Mouse (Mus musculus) heart, postnatal 0 days (tissue): ENCODE results near the gene 1110008L16Rik. TPM values are rescaled to one million over a fixed set of nuclear protein-coding genes. Genes with fewer than 3 reads are reported as not detected.

Source experiments
- ATAC-seq: fragments of 200-750 bp; cut with Nextera tagmentation; 2 replicates; pipeline ENCODE4 v1.8.0; 2017; ENCODE audit warnings: low read depth, moderate number of reproducible peaks, moderate library complexity; ENCODE audit not compliant: insufficient read depth
- DNase-seq: peaks from one replicate; pipeline ENCODE4 v3.0.0-alpha.2; 2016; ENCODE audit warnings: low spot score
- H3K27ac ChIP-seq: fragments of 300-500 bp; sonication (generic); 2 replicates; pipeline ENCODE4 v1.5.1; 2014; ENCODE audit warnings: low read depth, mild to moderate bottlenecking
- H3K27me3 ChIP-seq: fragments of 300-500 bp; sonication (generic); 2 replicates; pipeline ENCODE4 v1.6.1; 2014; ENCODE audit warnings: low read length, mixed read lengths; ENCODE audit not compliant: control insufficient read depth, insufficient read depth
- H3K36me3 ChIP-seq: fragments of 300-500 bp; sonication (generic); replicated peaks from 2 replicates; pipeline ENCODE4 v1.6.1; 2014; ENCODE audit warnings: low read length, mixed read lengths; ENCODE audit not compliant: control insufficient read depth, insufficient read depth
- H3K4me1 ChIP-seq: fragments of 300-500 bp; sonication (generic); 2 replicates; pipeline ENCODE4 v1.6.1; 2014; ENCODE audit warnings: antibody characterized with exemption; ENCODE audit not compliant: control insufficient read depth, insufficient read depth
- H3K4me2 ChIP-seq: fragments of 300-500 bp; sonication (generic); 2 replicates; pipeline ENCODE4 v1.6.1; 2014; ENCODE audit warnings: low read depth, mild to moderate bottlenecking, low read length, moderate library complexity
- H3K4me3 ChIP-seq: fragments of 300-500 bp; sonication (generic); 2 replicates; pipeline ENCODE4 v1.5.1; 2014; ENCODE audit warnings: low read depth, low read length
- H3K9ac ChIP-seq: fragments of 300-500 bp; sonication (generic); replicated peaks from 2 replicates; pipeline ENCODE4 v1.6.1; 2014; ENCODE audit warnings: low read depth, low read length, mixed read lengths
- H3K9me3 ChIP-seq: fragments of 300-500 bp; sonication (generic); replicated peaks from 2 replicates; pipeline ENCODE4 v1.6.1; 2016; ENCODE audit warnings: low read length; ENCODE audit not compliant: control insufficient read depth
- CTCF ChIP-seq: IDR thresholded peaks from 2 replicates; pipeline ENCODE4 v1.5.1; 2016; ENCODE audit warnings: antibody characterized with exemption, control low read depth, low read depth
- EP300 ChIP-seq: IDR thresholded peaks from 2 replicates; pipeline ENCODE4 v1.6.1; 2016; ENCODE audit warnings: antibody characterized with exemption, low read depth
- WGBS: fragments of 180-500 bp; shearing (Covaris S2); extraction: QIAGEN DNeasy Blood & Tissue Kit; methylation state at CpG from one replicate; pipeline ENCODE4 v1.1.7; 2014; 5-methylcytosine and 5-hydroxymethylcytosine counted together
- polyA plus RNA-seq: library from polyadenylated mRNA; unstranded; fragments of >200 nt; fragmentation: Nextera tagmentation; extraction: Ambion mirVana; gene quantifications from 2 replicates; pipeline ENCODE4 v1.2.1, GENCODE M21; 2015
- total RNA-seq: library from RNA; depleted of rRNA; stranded (reverse); fragments of >200 nt; gene quantifications from 2 replicates; pipeline ENCODE4 v1.2.3, GENCODE M21; 2014; ENCODE audit warnings: low replicate concordance

1110008L16Rik gene
- total and polyA plus RNA-seq, 2 experiments from 2014 or later = 6.0 to 7.3 TPM

GRCm38 (mm10) chr12:55365083-55365482 is 65.7 kb downstream of the 1110008L16Rik start:
- Histone ChIP-seq H3K27me3 (no peaks in the 10 kb centered on the region), H3K4me3 (no peak overlapping the region), H3K36me3 (no peaks in the 10 kb centered on the region), H3K4me2 (no peak overlapping the region), H3K9ac (no peak overlapping the region), H3K9me3 (no peaks in the 10 kb centered on the region), H3K4me1 (no peaks in the 10 kb centered on the region), H3K27ac (no peak overlapping the region)
- TF ChIP-seq CTCF = no peak
- no peak for TF ChIP-seq EP300
- DNase-seq = no peak
- WGBS = 37% methylated on average over 2 of the region's 2 CpGs
- ATAC-seq = no peak

- no peaks in the 10 kb centered on the region for H3K27me3 ChIP-seq
- TF ChIP-seq EP300 (no peak), CTCF (peak; percentile 37)
- H3K36me3 ChIP-seq = 0 out of 2 replicates have a peak, but pooled peaks cover 5% of the 10 kb centered on the region
- no peak overlapping the region for H3K9ac ChIP-seq
- H3K4me2 ChIP-seq = no peak overlapping the region
- 72% methylated on average over 3 of the region's 3 CpGs for WGBS
- DNase-seq (no peak), ATAC-seq (no peak)
- H3K4me1 ChIP-seq = no peaks in the 10 kb centered on the region
- no peaks in the 10 kb centered on the region for H3K9me3 ChIP-seq
- H3K27ac ChIP-seq = no peak overlapping the region
- H3K4me3 ChIP-seq = no peak overlapping the region
Observed at GRCm38 (mm10) chr12:55372424-55373055, 73.2 kb downstream of the 1110008L16Rik start.

- Histone ChIP-seq H3K27me3 (no peaks in the 10 kb centered on the region), H3K9me3 (no peaks in the 10 kb centered on the region), H3K4me3 (no peak overlapping the region), H3K4me1 (no peaks in the 10 kb centered on the region), H3K36me3 (0 out of 2 replicates have a peak, but pooled peaks cover 8% of the 10 kb centered on the region), H3K27ac (no peak overlapping the region), H3K4me2 (no peak overlapping the region), H3K9ac (no peak overlapping the region)
- 85% methylated on average over 16 of the region's 16 CpGs for WGBS
- ATAC-seq = no peak
- DNase-seq = no peak
- TF ChIP-seq EP300 (no peak), CTCF (no peak)
Observed at GRCm38 (mm10) chr12:55376956-55377609, 77.7 kb downstream of the 1110008L16Rik start.

GRCm38 (mm10) chr12:55377610-55377980 is 78.2 kb downstream of the 1110008L16Rik start:
- Histone ChIP-seq H3K4me3 (no peak overlapping the region), H3K4me2 (no peak overlapping the region), H3K4me1 (no peaks in the 10 kb centered on the region), H3K36me3 (0 out of 2 replicates have a peak, but pooled peaks cover 12% of the 10 kb centered on the region), H3K9ac (no peak overlapping the region), H3K9me3 (no peaks in the 10 kb centered on the region), H3K27ac (no peak overlapping the region), H3K27me3 (no peaks in the 10 kb centered on the region)
- WGBS = 65% methylated on average over 6 of the region's 6 CpGs
- DNase-seq (no peak), ATAC-seq (no peak)
- TF ChIP-seq CTCF = no peak

- Histone ChIP-seq H3K4me3 (no peak within 1 kb of the TSS), H3K4me1 (no peaks in the 10 kb centered on the region; the same call in 1 of the 2 replicates), H3K27me3 (no peaks in the 10 kb centered on the region), H3K9ac (no peak within 1 kb of the TSS), H3K27ac (no peak within 1 kb of the TSS), H3K9me3 (no peaks in the 10 kb centered on the region), H3K4me2 (no peak within 1 kb of the TSS), H3K36me3 (0 out of 2 replicates have a peak, but pooled peaks cover 8% of the 10 kb centered on the region)
- DNase-seq (no peak), ATAC-seq (peak; percentile 57; the same call in 1 of the 2 replicates)
- WGBS = 53% methylated on average over 10 of the region's 10 CpGs
- TF ChIP-seq EP300 (no peak), CTCF (no peak)
Observed at GRCm38 (mm10) chr12:55384023-55384749, 84.8 kb downstream of the 1110008L16Rik start, which contains the start of gene Psma6. Gene Psma6, plus strand, starts transcription at chr12:55384222.
